Mouse (Mus musculus): ENCODE data around the gene Itsn2.
A peak's percentile ranks its signal among the peaks of the same experiment; 100 is the strongest.
"Not testable (repeated sequence)": the region's sequence is repeated elsewhere in the genome, so short reads cannot be mapped to it uniquely, and the experiment has no call there.

The Itsn2 gene

GRCm38 (mm10) chr12:4592541-4593165, at the start of gene Itsn2, which contains the start of gene Gm3625:
TSS of gene Itsn2 (plus strand) at chr12:4592638.
TSS of gene Gm3625 (minus strand) at chr12:4592927.
- DNase-seq (ENCODE audit: low read depth, low spot score), result peak; percentile 39

DNA sequence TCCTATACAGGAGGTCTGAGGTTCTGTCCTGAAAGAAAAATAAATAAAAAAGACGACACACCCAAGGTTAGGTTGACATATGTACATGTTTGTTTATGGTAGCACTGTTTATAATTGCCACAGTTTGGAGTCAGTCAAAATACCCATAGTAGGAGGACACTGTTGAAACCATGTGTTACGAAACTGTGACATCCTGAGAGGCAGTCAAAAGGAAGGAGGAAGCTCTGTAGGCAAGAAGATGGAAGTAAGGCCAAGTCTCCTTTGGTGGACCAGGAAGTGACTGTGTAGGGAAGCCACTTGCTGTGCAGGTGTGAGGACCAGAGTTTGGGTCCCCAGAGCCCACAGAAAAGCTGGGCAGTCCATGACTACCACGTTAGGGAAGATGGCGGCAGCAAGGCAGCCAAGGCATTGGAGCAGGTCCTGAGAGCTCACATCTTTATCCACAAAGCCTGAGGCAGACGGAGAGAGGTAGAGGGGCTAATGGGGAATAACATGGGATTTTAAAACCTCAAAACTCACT, 48.0 kb upstream of the Itsn2 start:
- no peak for DNase-seq (ENCODE audit: low read depth, low spot score)

DNA sequence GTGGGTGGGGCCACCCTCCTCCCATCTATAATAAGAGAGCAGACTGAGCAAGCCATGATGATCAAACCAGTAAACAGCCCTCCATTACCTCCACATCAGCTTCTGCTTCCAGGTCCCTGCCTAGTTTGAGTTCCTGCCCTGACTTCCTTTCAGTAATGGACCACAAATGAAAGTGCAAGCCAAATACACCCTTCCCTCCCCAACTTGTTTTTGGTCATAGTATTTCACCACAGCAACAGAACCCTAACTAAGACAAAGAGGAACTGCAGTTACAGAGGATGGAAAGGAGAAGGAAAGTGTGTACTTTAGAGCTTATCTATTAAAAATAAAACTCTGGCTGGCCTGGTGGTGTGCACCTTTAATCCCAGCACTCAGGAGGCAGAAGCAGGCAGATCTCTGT, 47.0 kb upstream of the Itsn2 start:
- no peak for DNase-seq (ENCODE audit: low read depth, low spot score)

DNA sequence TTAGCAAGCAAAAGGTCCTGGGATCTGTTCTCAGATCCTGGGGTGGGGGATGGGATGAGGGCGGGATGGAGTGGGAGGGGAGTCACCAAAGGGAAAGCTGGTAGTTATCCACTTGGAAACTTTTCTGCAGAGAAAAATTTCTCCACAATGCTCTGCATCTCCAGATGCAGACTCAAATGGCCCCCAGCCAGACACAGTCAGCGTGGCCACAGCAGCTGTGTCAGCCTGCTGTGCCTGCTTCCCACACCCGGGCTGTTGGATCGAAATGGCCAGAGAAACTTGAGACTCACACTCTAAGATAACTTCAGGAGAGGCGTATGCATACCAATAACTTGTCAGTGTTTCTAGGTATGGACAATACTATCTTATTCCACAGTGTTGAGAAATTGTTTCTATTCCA, 45.9 kb upstream of the Itsn2 start:
- DNase-seq (ENCODE audit: low read depth, low spot score), result no peak

DNA sequence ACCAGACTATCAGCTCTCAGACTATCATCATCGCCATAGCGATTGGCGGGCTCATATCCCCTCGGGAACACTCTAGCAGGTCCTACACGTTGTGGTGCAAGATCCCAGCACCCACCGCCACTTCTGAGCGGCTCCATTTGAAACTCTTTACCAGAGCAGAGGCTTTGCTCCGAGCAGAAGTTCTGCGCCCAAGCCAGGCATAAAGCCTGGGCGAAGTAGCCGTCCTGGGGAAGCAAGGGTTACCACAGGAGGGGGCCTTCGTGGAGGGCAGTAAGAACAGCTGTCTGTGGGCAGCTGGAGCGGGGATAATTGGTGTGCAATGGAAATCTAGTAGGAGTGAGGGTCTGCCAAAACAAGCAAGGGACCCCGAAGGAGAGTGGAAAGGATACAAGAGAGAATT, 44.9 kb upstream of the Itsn2 start:
- no peak for DNase-seq (ENCODE audit: low read depth, low spot score)

- peak; percentile 71 for DNase-seq (ENCODE audit: low read depth, low spot score)
Measured at GRCm38 (mm10) chr12:4548053-4549013, 44.1 kb upstream of the Itsn2 start.

GRCm38 (mm10) chr12:4553704-4554103, 38.7 kb upstream of the Itsn2 start:
- DNase-seq (ENCODE audit: low read depth, low spot score), result not testable (repeated sequence)

- no peak for DNase-seq (ENCODE audit: low read depth, low spot score)
Measured at GRCm38 (mm10) chr12:4555451-4555850, 37.0 kb upstream of the Itsn2 start.

GRCm38 (mm10) chr12:4556891-4557290, 35.5 kb upstream of the Itsn2 start:
- DNase-seq (ENCODE audit: low read depth, low spot score), result no peak

DNA sequence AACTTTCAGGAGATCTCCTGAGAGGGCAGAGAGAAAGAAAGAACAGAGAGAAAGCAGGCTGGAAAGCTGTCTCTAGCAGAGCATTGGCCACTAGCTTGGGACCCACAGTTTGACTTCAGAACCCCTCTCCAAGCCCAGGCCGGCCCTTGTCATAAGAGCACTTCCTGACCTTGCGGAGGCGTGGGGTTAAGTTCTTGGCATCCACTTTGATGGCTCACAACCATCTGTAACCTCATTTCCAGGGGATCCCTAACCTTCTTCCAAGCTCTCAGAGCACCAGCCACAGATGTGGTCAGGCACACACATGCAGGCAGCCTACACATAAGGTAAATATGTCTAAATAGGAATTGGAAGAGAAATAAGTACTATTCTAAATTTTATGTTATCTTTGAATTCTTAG, 35.0 kb upstream of the Itsn2 start:
- no peak for DNase-seq (ENCODE audit: low read depth, low spot score)

DNA sequence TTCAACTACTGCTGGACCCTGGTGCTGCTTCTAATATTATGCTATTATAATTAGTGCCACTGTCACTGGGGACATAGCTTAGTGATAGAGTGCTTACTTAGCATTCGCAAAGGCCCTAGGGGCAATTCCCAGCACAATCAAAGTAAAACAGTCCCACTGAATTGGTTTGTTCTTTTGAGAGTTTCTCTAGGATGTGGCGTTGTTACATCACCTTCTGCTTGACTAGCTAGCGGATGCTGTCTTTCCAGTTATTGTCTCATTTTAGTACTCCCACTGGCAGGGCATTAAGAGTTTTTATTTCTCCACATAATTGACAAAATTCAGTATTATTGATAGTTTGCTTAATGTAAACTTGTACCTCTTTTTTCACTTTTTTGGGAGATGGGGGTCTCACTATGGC, 34.4 kb upstream of the Itsn2 start:
- DNase-seq (ENCODE audit: low read depth, low spot score), result no peak

- DNase-seq (ENCODE audit: low read depth, low spot score), result no peak
Measured at GRCm38 (mm10) chr12:4558475-4559279, 33.8 kb upstream of the Itsn2 start.

GRCm38 (mm10) chr12:4571864-4572263, 20.6 kb upstream of the Itsn2 start:
- peak; percentile 24 for DNase-seq (ENCODE audit: low read depth, low spot score)

- no peak for DNase-seq (ENCODE audit: low read depth, low spot score)
Measured at GRCm38 (mm10) chr12:4574065-4574464, 18.4 kb upstream of the Itsn2 start.

- DNase-seq (ENCODE audit: low read depth, low spot score), result no peak
Measured at GRCm38 (mm10) chr12:4582326-4582725, 10.1 kb upstream of the Itsn2 start.

DNA sequence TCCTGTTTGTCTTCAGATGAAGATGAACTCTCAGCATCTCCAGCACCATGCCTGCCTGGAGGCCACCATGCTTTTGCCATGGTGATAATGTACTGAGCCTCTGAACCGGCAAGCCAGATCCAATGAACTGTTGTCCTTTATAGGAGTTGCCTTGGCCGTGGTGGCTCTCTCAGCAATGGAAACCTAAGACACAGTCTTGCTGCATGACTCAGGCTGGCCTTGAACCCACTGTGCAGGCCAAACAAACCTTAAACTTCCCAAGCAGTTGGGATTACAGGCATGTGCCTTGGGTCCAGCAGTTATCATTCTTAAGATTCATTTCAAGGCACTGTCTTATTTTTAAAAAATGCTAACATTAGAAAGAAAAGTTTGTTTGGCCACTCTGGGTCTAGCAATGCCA, 4.6 kb upstream of the Itsn2 start:
- DNase-seq (ENCODE audit: low read depth, low spot score), result no peak

GRCm38 (mm10) chr12:4588603-4589002, 3.8 kb upstream of the Itsn2 start:
- DNase-seq (ENCODE audit: low read depth, low spot score), result no peak

DNA sequence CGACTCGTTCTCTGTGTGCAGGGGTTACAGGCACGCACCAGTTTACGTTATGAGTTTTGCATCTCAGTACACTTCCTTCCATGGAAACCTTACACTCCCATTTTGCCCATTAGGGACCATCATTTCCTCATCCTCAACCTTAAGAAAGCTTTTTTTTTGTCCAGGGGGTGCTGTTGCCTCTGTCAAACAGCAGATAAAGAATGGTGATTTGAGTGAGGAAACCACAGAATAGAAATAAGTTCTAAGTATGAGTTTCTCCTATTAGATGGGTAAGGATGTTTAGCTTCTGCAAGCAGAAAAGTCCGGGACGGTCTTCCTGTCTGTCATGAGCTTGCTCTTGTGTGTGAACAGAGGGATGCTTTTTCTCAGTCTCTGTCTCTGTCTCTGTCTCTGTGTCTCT, 413 bp upstream of the Itsn2 start:
- DNase-seq (ENCODE audit: low read depth, low spot score), result no peak

DNA sequence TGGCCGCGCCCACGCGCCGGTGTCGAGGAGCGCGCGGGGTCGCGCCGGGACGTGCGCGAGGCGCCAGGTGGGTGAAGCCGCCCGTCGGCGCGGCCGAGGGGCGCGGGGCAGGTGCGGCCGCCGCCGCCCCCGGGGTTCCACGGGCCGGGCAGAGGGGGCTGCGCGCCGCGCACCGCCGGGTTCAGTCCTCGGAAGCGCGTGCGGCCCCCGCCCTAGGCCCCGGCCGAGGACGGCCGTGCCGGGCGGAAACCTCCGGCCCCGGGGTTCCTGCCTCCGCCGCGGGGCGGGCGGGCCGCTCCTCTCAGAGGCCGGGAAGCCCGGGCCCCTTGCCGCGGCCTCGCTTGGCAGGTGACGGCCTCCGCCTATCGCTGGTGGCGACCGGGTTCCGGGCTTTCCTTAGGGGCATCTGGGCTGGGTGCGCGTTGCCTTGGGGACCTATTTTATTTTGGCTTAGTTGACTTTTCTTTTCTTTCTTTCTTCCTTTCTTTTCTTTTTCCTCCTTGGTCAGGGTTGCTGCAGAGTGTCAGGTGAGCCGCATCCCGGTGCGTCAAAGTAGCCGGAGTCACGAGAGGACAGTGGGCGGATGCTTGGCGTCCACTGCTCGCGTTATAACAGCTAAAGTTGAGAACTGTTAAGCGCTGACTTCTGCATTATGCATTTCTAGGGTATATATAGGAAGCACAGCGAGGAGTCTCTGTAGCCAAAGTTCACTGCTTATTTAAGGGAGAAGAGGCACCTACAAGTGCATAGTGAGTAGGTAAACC, 910 bp downstream of the Itsn2 start:
- peak; percentile 11 for DNase-seq (ENCODE audit: low read depth, low spot score)

DNA sequence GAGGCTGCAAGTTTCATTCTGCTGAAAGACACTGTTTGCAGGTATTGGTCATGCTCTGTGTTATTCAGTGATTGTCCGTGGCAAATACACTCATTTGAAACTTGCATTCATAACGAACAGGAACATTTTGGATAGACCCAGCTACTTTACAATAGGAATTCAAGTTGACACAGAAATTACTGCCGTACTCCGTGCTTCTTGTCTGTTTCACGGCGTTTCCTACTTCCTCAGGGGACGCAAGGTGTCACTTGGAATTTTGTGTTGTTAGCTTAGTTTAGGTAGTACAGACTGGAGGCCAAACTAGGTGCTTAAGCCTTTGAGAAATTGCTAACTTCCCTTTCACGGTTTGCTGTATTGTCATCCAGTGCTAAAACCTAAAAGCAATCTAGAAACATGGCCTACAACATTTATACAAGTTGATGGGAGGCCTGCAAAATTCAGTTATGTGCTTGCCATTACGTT, 1.5 kb downstream of the Itsn2 start:
- DNase-seq (ENCODE audit: low read depth, low spot score), result no peak

- DNase-seq (ENCODE audit: low read depth, low spot score), result no peak
Measured at GRCm38 (mm10) chr12:4595055-4595454, 2.6 kb downstream of the Itsn2 start.
